Mouse (Mus musculus) frontal cortex, postnatal 14 days (tissue): ENCODE measurements around the gene Gtpbp4.
"Not testable (repeated sequence)": the region's sequence is repeated elsewhere in the genome, so short reads cannot be mapped to it uniquely, and the experiment has no call there.

Experiments used
- DNase-seq, 2 experiments: peaks; one replicate each; pipeline ENCODE4 v3.0.0; 2022; ENCODE audit warnings: low spot score in 2 of 2

Gtpbp4 gene

GRCm38 (mm10) chr13:8972972-8973371, 22.9 kb downstream of the Gtpbp4 start:
- no peak for DNase-seq

- no peak for DNase-seq
These were observed 23.5 kb downstream of the Gtpbp4 start for GRCm38 (mm10) chr13:8972369-8972768.

GRCm38 (mm10) chr13:8967742-8968141, 28.1 kb downstream of the Gtpbp4 start:
- DNase-seq, result no peak

- DNase-seq, result no peak
These were observed 30.7 kb downstream of the Gtpbp4 start for GRCm38 (mm10) chr13:8965224-8965623.

GRCm38 (mm10) chr13:8962266-8962665, 33.6 kb downstream of the Gtpbp4 start:
- DNase-seq, result not testable (repeated sequence)

- not testable (repeated sequence) for DNase-seq
These were observed 34.6 kb downstream of the Gtpbp4 start for GRCm38 (mm10) chr13:8961128-8961888.

- not testable (repeated sequence) for DNase-seq
These were observed 36.3 kb downstream of the Gtpbp4 start for GRCm38 (mm10) chr13:8959554-8959953.

- DNase-seq, result not testable (repeated sequence)
These were observed 36.8 kb downstream of the Gtpbp4 start for GRCm38 (mm10) chr13:8959058-8959457.

GRCm38 (mm10) chr13:8956873-8957272, 39.0 kb downstream of the Gtpbp4 start:
- not testable (repeated sequence) for DNase-seq

GRCm38 (mm10) chr13:8955127-8955526, 40.8 kb downstream of the Gtpbp4 start:
- not testable (repeated sequence) for DNase-seq

- DNase-seq, result not testable (repeated sequence)
These were observed 43.3 kb downstream of the Gtpbp4 start, which contains the start of gene Idi2 for GRCm38 (mm10) chr13:8952563-8952962. Gene Idi2 (plus strand): TSS chr13:8952863.

GRCm38 (mm10) chr13:8948131-8948530, 47.8 kb downstream of the Gtpbp4 start, which contains the start of gene Gm9745:
Gene Gm9745 (minus strand): TSS chr13:8948231.
- not testable (repeated sequence) for DNase-seq

GRCm38 (mm10) chr13:8943828-8944227, 52.1 kb downstream of the Gtpbp4 start:
- DNase-seq, result not testable (repeated sequence)

GRCm38 (mm10) chr13:8941701-8942100, 54.2 kb downstream of the Gtpbp4 start:
- not testable (repeated sequence) for DNase-seq

GRCm38 (mm10) chr13:8941110-8941509, 54.8 kb downstream of the Gtpbp4 start:
- not testable (repeated sequence) for DNase-seq

GRCm38 (mm10) chr13:8937611-8938140, 58.2 kb downstream of the Gtpbp4 start:
- DNase-seq, result not testable (repeated sequence)

GRCm38 (mm10) chr13:8933499-8933898, 62.4 kb downstream of the Gtpbp4 start:
- DNase-seq, result no peak
